Mouse (Mus musculus) embryo, embryonic 10.5 days (tissue): ENCODE measurements around the gene Henmt1.

ENCODE experiments used
- DNase-seq: peaks from one replicate; pipeline ENCODE4 v3.0.0-alpha.2; 2015; ENCODE audit warnings: low spot score

Gene Henmt1

DNA sequence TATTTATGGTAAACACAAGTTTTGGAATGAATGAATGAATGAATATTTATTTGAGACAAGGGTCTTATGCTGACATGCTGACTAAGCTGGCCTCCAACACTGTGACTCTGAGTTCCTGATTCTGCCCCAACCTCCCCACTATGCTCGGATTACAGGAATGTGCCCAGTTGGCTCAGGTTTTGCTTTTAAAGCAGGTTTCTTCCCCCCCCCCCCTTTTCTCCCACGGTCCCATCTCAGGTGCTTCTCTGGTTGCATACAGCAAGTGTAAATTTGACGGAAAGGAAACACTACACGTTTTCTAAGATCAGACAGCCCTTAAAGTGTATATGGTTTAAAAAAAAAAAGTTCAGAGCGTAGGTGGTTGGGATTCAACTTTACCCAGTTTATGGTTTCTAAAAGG, at the start of gene Henmt1:
TSS of gene Henmt1 (plus strand) at position 301 of the 400 bp plus-strand sequence.
- no peak for DNase-seq

GRCm38 (mm10) chr3:108889908-108890307, 49.8 kb upstream of the Henmt1 start, which contains the start of gene Fndc7:
Gene Fndc7, minus strand, starts transcription at chr3:108890008.
- no peak for DNase-seq

GRCm38 (mm10) chr3:108892080-108892479, 47.6 kb upstream of the Henmt1 start:
- no peak for DNase-seq

GRCm38 (mm10) chr3:108892914-108893313, 46.8 kb upstream of the Henmt1 start:
- no peak for DNase-seq

DNA sequence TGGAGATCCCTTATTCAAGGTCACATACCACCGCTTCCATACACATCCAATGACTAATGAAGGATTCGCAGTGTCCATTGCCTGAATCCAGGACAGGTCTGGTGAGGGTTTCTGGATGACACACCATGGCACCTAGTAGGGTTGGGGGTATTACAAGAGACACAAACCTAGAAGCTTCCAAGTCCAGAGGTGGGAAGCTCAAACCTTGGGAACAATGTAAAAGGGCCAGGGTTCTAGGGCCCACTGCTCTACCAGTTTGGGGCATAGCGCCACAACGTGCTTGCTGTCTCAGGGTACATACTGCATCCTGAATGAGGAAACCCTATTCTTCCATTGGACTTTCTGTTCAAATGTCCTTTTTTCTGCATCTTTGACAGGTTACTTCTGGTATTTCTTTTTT, 41.0 kb upstream of the Henmt1 start:
- no peak for DNase-seq

- no peak for DNase-seq
Observed at GRCm38 (mm10) chr3:108900147-108900546, 39.5 kb upstream of the Henmt1 start.

- DNase-seq = no peak
Observed at GRCm38 (mm10) chr3:108900681-108901080, 39.0 kb upstream of the Henmt1 start.

DNA sequence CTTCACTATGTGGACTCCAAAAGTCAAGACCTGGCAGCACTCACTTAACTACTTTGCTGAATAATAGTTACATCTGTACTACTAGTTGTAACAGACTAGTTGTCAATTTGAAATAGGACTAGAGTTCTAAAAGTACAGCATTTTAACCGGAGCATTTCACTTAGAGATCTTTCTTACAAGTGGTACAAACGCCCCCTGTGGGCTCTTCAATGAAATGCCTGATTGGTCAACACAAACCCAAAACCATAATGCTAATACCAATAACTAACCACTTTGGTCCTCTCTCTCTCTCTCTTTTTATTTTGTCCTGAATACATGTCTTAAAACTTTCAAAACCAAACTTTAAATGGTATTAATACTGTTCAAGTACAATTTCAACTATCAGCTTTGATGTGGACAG, 37.6 kb upstream of the Henmt1 start:
- DNase-seq = no peak

- no peak for DNase-seq
Observed at GRCm38 (mm10) chr3:108902934-108903333, 36.7 kb upstream of the Henmt1 start.

- peak; percentile 21 for DNase-seq
Observed at GRCm38 (mm10) chr3:108910303-108911080, 29.2 kb upstream of the Henmt1 start.

- peak; percentile 74 for DNase-seq
Observed at GRCm38 (mm10) chr3:108911081-108911547, 28.6 kb upstream of the Henmt1 start.

DNA sequence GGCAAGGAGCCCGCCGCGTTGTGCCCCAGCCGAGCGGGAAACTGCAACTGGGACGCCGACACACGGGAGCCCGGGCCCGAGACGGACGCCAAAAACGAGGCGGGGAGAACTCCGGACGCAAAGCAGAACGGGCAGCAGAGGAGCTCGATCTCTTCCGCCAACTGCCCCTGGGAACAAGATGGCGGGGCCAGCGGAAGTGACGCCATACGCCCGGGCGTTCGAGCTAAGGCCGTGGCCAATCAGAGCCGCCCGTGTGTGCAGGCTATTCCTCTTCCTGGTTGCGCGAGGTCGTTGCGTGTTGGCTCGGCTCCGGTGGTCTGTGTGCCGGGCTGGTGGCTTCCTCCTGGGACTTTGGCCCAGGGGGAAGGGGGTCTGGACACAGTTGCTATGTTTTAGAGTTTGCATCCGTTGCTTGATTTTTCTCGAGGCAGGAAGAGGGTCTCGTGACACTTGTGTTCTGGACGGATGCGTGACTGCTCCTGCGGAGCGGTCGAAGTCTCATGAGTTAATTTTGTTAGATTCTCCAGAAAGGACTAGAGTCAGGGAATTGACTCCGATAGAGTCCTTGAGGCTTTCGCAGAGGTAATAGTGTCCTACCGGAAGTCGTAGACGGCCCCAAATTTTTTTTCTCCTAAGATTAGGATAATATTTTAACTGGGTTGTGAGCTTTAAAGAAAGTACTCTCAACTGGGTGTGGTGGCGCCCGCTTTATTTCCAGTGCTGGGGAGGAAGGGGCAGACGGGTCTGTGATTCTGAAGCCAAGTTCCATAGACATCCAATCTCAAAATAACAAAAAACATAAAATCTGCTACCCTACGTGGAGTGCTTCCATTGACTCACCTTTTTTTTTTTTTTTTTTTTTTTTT, 27.9 kb upstream of the Henmt1 start, which contains the start of gene Prpf38b:
TSS of gene Prpf38b (minus strand) at position 180 of the 866 bp plus-strand sequence.
- peak; percentile 98 for DNase-seq

DNA sequence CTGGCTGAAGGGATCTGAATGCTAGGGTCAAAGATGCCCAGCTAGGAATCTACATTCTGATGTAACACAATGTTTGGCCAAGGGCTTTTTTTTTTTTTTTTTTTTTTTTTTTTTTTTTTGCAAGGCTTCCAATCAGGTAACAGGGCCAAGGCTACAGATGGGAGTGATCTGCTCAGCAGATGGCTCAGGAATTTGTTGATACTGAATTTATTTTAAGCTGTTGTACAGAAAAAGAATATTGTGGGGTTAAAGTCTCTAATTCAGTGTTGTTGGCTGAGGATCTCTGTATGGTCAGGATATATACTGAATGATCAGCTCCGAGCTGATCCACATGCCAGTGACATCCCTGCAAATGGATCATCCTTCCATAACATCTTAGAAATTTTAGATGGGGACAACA, 23.7 kb upstream of the Henmt1 start:
- no peak for DNase-seq

DNA sequence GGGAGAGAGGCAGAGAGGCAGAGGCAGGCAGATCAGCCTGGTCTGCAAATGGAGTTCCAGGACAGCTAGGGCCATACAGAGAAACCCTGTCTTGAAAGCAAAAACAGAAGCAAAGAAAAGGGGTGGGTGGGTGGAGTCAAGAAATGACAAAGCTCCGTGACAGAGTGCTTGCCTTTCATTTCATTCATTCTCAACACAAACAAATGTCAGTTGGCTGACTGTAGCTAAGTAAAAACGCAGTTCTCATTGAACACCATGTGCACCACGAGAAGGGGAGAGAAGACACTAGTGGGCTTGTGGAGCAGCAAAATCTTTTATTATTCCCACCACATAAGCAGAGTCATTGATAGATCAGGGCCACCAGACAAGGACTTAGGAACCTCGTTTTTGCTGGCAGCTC, 22.8 kb upstream of the Henmt1 start:
- no peak for DNase-seq

DNA sequence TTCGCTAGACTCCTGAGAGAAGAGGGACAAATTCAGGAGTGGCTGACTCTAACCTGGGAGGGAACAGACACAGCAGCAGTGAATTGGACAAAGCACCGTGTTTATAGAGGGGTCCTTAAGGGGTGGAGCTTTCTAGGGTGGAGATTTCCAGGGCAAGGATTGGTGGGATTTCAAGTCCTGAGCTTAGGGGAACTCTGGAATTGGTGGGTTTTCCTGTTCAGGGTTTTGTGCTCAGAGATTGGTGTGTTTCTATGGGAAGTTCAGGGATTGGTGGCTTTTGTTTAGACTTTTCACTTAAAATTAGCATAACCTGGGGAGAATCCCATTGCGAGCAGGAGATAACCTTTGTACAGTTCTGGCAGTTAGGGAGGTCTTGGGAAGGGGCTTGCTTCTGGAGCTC, 21.7 kb upstream of the Henmt1 start:
- DNase-seq = no peak

DNA sequence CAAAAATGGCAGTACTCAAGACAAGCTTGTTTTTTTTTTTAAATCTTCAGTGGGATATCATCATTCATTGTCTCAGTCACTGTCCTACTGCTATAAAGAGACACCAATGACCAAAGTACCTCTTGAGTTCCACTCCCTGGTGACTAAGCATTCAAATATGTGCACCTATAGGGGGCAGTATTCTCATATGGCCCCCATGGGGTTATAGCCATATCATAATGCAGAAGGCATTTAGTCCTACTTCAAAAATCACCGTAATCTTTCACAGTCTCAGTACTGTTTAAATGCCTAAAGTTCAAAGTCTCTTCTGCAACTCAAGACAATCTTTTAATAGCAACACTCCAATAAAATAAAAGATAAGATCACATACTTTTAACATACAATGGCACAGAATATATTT, 20.8 kb upstream of the Henmt1 start:
- no peak for DNase-seq

DNA sequence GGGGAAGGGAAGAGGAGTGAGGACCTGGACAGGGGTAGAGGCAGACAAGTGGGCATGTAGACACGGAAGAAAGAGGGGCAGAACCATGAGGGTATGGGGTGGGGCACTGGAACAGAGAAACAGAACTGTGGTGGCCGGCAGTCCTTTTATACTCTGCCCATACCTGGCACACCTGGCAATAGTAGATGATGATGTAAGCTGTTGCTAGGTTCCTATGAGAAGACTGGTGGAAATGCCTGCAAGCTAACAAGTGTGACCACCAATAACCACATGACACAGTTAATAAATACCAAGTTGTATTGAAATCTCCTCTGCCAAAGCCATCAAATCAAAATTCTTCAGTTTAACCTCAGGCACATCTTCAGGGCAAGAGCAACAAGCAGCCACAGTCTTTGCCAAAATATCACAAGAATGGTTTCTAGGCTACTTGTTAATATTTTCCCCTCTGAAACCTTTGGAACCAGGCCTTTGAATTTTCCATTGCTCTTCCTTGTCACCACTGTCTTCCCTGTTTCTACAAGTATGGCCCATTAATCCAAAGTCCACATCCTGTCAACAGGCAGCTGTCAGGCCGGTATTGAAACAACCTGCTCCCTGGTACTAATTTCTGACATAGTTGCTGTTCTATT, 19.1 kb upstream of the Henmt1 start:
- no peak for DNase-seq

GRCm38 (mm10) chr3:108921822-108922221, 17.9 kb upstream of the Henmt1 start:
- DNase-seq = no peak

- no peak for DNase-seq
Observed at GRCm38 (mm10) chr3:108925677-108926076, 14.0 kb upstream of the Henmt1 start.

GRCm38 (mm10) chr3:108926308-108926707, 13.4 kb upstream of the Henmt1 start:
- no peak for DNase-seq

DNA sequence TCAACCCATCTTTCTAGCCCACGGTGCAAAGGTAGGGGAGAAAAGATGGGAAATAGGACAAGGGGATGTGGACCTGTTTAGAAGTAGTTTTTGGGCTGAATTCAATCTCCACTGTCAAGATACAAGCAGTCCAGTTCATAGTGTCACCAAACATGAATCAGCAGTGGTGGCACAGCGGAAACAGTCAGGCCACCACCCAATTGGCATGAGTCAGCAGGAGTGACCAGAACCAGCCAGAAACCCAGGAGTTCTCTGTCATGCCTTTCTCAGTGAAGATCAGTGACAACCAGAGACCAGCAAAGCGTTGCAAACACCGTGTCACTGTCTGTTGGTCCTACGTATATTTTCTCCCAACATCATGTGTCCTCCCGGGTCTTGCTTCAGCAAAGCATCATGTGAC, 6.1 kb upstream of the Henmt1 start:
- DNase-seq = no peak

DNA sequence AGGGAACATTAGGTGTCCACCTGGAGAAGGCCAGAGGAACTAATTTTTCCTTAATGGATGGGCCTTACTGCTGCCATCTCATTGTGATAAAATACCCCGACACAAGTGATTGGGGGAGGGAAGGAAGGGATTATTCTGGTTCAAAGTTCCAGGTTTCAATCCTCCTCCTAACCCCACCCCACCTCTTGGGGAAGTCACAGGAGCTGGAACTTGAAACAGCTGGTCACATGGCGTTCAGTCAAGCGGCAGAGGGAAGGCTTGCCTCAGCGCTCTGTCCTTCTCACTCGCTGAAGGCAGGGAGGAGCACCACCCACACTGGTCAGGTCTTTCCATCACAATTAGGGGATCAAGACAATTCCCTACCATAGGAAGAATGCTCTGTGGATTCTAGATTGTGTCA, 982 bp upstream of the Henmt1 start:
- no peak for DNase-seq
